Mouse (Mus musculus) left cerebral cortex, adult 9 months (tissue): ENCODE results near the gene Tbc1d9.

Experiments
- DNase-seq, 2 experiments: peaks; one replicate each; pipeline ENCODE4 v3.0.0; 2022; ENCODE audit warnings: low spot score in 2 of 2

Tbc1d9 gene

GRCm38 (mm10) chr8:83178228-83178742, 13.1 kb downstream of the Tbc1d9 start:
- no peak for DNase-seq

GRCm38 (mm10) chr8:83181851-83182482, 16.8 kb downstream of the Tbc1d9 start:
- no peak for DNase-seq

- no peak for DNase-seq
Measured at GRCm38 (mm10) chr8:83182784-83183183, 17.6 kb downstream of the Tbc1d9 start.

GRCm38 (mm10) chr8:83186376-83186775, 21.2 kb downstream of the Tbc1d9 start:
- no peak for DNase-seq

- no peak for DNase-seq
Measured at GRCm38 (mm10) chr8:83187363-83187962, 22.3 kb downstream of the Tbc1d9 start.

- no peak for DNase-seq
Measured at GRCm38 (mm10) chr8:83189538-83190095, 24.5 kb downstream of the Tbc1d9 start.

- DNase-seq: peak in 1 of 2 experiments; percentile 74
Measured at GRCm38 (mm10) chr8:83196088-83196487, 30.9 kb downstream of the Tbc1d9 start.

GRCm38 (mm10) chr8:83199715-83200114, 34.6 kb downstream of the Tbc1d9 start:
- DNase-seq: no peak

- peak; percentile 26 to 62 for DNase-seq
Measured at GRCm38 (mm10) chr8:83200191-83201177, 35.3 kb downstream of the Tbc1d9 start.

- DNase-seq: no peak
Measured at GRCm38 (mm10) chr8:83202946-83203345, 37.8 kb downstream of the Tbc1d9 start.

- peak; percentile 57 to 68 for DNase-seq
Measured at GRCm38 (mm10) chr8:83205907-83206306, 40.8 kb downstream of the Tbc1d9 start.

GRCm38 (mm10) chr8:83209581-83209980, 44.4 kb downstream of the Tbc1d9 start:
- DNase-seq: no peak

GRCm38 (mm10) chr8:83210676-83211075, 45.5 kb downstream of the Tbc1d9 start:
- no peak for DNase-seq

- DNase-seq: no peak
Measured at GRCm38 (mm10) chr8:83215065-83215464, 49.9 kb downstream of the Tbc1d9 start.

GRCm38 (mm10) chr8:83216520-83216919, 51.4 kb downstream of the Tbc1d9 start:
- DNase-seq: no peak

GRCm38 (mm10) chr8:83217196-83217595, 52.0 kb downstream of the Tbc1d9 start:
- DNase-seq: no peak

- DNase-seq: no peak
Measured at GRCm38 (mm10) chr8:83217891-83218290, 52.7 kb downstream of the Tbc1d9 start.

GRCm38 (mm10) chr8:83219392-83219791, 54.2 kb downstream of the Tbc1d9 start:
- no peak for DNase-seq

- DNase-seq: no peak
Measured at GRCm38 (mm10) chr8:83220746-83221145, 55.6 kb downstream of the Tbc1d9 start.

- DNase-seq: no peak
Measured at GRCm38 (mm10) chr8:83224754-83225416, 59.7 kb downstream of the Tbc1d9 start.

- DNase-seq: no peak
Measured at GRCm38 (mm10) chr8:83225598-83225997, 60.4 kb downstream of the Tbc1d9 start.
